Mouse (Mus musculus): ENCODE data around the gene Tmcc3. TPM values are rescaled to one million over a fixed set of nuclear protein-coding genes. Genes with fewer than 3 reads are reported as not detected.

The Tmcc3 gene
- total RNA-seq (2023) = 21.5 to 25.8 TPM (median 24.6 TPM) in 4 replicates

GRCm38 (mm10) chr10:94311511-94312006, at the start of gene Tmcc3:
Gene Tmcc3 (plus strand): TSS chr10:94311949.

GRCm38 (mm10) chr10:94298471-94298870, 13.3 kb upstream of the Tmcc3 start, which contains the start of gene Gm4792:
Gene Gm4792 (minus strand): TSS chr10:94298703.

Other genes with a start within 250 kb of the Tmcc3 start
- 5.8 to 6.7 TPM (median 6.4 TPM) in 4 replicates for gene Nr2c1, start 163.9 kb upstream of the Tmcc3 start, total RNA-seq (2023)
- 47.3 to 54.2 TPM (median 50.3 TPM) in 4 replicates for gene Ndufa12, start 113.2 kb upstream of the Tmcc3 start, total RNA-seq (2023)
- not detected in 4 replicates for gene Gm4792, start 13.2 kb upstream of the Tmcc3 start, total RNA-seq (2023)